Mouse (Mus musculus) spleen, postnatal 10 days (tissue): Measurements from ENCODE around the gene Trim34a.
"Not testable (repeated sequence)": the region's sequence is repeated elsewhere in the genome, so short reads cannot be mapped to it uniquely, and the experiment has no call there.

ENCODE experiments used
- DNase-seq, 2 experiments: peaks; one replicate each; pipeline ENCODE4 v3.0.0; 2021 to 2022; ENCODE audit warnings: low spot score in 2 of 2

The Trim34a gene

GRCm38 (mm10) chr7:104244287-104245181 is at the start of gene Trim34a:
Gene Trim34a (plus strand): TSS chr7:104244457.
- peak; percentile 42 to 61 for DNase-seq

DNA sequence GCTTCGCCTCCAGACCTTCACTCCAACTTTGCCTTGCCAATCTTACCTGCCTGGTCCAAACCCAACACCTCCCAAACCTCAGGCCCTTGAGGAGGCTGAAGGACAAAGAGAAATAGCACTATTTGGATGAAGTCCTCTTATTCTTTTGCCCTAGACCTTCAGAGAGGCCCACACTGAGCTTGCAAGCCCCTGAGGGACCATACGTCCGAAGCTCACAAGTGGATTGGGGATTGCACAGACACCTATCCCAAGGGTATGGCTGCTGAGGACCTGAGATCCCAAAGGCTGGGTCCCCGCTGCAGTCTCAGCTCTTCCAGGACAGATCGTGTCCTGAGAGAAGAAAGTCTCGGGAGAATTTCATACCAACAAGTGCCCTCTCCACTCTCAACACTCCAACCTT is 48.4 kb upstream of the Trim34a start, which contains the start of gene Olfr649:
Gene Olfr649, minus strand, starts transcription at position 101 of the 400 bp plus-strand sequence.
- no peak for DNase-seq

- peak; percentile 29 to 73 for DNase-seq
Observed at GRCm38 (mm10) chr7:104199822-104200221, 44.4 kb upstream of the Trim34a start.

DNA sequence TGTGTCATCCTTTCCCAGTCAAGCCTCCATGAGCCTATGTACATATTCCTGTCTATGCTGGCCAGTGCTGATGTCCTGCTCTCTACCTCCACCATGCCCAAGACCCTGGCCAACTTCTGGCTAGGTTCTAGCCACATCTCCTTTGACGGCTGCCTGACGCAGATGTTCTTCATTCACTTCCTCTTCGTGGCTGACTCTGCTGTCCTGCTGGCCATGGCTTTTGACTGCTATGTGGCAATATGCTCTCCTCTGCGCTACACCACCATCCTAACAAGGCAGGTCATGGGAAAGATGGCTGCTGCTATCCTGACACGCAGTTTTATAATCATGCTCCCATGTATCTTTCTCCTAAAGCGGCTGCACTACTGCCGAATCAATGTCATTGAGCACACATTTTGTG is 38.1 kb upstream of the Trim34a start:
- DNase-seq: no peak

DNA sequence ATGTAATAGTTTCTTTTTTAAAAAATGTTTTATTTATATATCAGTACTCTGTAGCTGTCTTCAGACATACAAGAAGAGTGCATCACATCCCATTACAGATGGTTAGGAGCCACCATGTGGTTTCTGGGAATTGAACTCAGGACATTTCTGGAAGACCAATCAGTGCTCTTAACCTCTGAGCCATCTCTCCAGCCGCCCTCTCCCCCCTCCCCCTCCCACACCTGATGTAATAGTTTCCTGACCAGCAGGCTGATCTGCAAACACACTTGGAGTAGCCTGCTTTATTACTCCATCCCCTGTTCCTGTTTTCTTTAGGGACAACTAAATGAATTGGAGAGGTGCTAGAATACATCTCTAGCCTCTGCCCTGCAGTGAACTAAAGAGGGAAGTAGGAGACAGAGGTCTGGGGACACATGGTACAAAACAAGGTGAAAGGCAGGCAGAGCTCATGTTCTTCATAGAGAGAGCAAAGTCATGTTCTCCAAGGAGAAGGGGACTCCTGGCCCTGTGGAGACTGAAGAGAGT is 28.2 kb upstream of the Trim34a start:
- DNase-seq: no peak

- DNase-seq: no peak
Observed at GRCm38 (mm10) chr7:104217881-104218280, 26.4 kb upstream of the Trim34a start.

DNA sequence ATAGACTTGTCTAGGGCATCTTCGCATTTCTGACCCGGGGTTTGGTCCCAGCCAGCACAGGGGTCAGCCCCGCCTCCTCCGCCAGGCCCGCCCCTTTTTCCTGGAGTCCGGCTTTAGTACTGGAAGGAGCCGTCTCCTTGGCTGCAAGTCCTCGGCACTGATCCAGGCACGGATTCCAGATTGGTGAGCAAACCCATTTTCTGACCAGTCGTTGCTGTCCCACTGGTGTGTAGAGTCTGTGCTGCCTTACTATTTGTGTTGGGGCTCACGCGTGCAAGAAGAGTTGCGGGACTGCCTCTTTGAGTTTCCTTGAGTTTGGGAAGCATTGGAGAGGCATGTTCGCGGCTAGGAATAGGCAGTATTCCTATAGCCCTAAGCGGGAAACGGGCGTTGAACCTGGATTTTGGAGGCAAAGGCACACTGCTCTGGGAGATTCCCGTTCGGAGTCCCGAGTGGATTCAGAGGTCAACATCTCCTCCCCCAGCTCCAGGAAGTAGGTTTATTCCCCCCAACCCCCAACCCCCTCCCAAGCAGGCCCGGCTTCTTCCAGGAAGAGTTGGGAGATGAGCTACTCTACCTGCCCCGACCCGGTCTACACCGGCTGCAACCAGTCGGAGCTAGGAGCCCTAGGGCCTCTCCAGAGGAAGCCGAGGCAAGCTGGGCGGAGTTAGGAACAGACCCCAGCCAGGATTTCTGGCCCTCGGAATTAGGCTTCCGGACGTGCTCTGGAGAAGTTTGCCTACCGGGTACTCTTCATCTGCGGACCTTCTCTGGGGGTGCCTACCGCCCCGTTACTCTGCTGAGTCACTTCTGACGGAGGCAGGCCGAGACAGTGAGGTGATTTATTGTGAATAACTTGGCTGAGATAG is 25.3 kb upstream of the Trim34a start, which contains the start of gene Trim6:
Gene Trim6, plus strand, starts transcription at position 93 of the 869 bp plus-strand sequence.
- DNase-seq: peak in 1 of 2 experiments; percentile 31

DNA sequence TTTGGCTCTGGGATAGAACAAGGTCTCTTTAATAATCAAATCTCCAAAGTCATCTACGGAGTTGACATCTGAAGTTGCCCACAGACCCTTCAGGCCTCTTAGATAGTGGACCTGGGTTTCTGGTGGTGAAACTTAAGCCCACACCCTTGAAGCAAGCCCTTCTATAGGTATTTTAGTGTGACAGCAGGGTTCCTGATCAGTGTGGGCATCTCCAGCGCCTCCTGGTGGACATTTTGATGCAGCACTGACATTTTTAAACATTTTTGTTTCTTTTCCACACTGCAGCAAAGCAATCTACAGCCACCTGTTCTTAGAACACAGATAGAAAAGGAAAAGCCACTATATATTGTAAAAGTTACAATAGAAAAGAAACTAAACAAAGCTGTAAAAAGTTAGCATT is 13.1 kb upstream of the Trim34a start:
- DNase-seq: peak in 1 of 2 experiments; percentile 62

DNA sequence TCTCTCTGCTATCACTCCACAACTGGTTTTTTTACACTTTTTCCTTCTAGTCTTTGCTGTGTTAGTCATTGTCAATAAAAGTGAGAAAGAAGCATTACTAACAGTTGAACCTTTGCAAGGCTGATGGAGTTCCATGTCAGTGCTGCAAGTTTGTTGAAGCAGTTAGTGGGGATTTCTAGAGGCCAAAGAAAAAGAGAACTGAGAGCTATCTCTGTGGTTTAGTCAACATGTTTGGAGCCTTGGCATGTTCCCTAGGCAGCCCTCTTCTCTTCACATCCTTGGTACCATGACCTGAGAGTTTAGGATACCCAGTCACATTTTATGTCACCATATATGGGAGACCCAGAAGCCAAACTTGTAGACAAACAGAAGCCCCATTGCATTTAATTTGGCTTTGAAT is 3.4 kb upstream of the Trim34a start:
- no peak for DNase-seq

- no peak for DNase-seq
Observed at GRCm38 (mm10) chr7:104243616-104244015, 641 bp upstream of the Trim34a start.

DNA sequence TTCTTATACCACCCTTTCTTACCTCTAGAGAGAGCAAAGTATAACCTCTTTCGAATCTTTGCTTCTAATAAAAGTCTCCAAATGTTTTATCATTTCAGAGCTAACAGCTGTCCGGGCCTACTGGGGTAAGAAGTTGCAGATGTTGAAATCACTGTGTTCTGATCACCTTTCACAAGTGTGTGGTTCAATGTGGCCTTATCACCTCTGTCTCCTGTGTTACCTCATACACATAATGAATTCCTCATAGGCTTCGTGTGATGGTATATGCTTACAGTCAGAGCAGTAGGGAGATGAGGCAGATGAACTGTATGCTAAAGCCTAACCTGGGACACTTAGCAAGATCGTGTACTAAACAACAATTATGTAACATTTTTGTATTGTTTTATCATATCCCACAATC is 16.1 kb downstream of the Trim34a start:
- not testable (repeated sequence) for DNase-seq

GRCm38 (mm10) chr7:104265335-104265734 is 21.1 kb downstream of the Trim34a start:
- DNase-seq: not testable (repeated sequence)

DNA sequence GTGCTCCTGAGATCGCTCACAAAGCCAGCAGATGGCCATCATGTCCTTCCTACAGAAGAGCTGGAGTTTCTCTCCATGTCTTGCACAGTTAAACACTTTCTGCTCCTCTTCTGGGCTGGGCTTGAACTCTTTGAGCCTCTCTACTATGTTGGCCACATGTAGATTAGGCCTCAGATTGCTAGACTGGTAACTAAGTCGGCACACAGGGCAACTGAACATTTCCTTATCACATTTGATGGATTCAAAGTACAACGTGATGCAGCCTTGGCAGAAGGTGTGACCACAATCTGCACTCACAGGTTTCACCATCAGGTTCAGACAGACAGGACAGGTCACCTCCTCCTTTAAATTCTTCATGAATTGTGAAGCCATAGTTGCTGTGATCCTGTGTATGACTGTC is 35.1 kb downstream of the Trim34a start:
- DNase-seq: not testable (repeated sequence)

DNA sequence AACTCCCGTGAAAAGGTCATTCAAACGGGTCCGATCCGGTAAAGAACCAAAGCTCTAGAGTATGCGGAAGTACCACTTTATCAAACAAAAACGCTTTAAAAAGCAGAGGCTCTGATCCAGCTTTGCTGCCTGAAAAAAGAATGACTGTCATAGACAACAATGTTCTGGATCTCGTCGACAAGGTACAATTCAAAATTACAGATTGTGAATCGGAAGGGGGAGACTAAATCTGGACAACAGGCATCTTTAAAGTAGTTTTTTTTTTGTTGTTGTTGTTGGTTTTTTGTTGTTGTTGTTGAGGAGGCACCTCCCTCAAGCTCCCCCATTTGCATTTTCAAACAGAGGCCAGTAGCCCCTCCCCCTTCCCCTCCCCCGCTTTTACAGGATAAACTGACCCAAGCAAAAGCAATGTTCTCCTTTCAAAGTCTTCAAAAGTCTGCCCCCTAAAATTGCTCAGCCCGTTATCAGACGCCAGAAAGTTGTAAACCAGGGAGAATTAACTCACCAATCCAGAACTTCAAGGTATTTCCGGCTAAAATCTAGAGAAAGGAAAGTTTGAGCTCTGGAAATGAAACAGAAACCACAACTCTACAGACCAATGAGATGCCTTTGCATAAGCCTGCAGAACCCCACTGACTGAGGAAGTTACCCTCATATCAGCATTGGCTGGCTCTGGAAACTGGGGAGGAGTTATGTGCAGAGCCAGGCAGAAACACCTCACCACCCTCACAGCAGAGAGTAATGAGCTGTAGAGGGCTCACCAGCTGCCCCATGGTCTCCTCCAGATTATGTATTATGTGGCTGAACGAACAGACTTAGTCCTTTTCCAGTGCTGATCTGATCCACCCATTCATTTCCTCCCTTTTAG is 43.6 kb downstream of the Trim34a start, which contains the start of gene Trim5:
Gene Trim5, minus strand, starts transcription at position 519 of the 868 bp plus-strand sequence.
- DNase-seq: not testable (repeated sequence)

DNA sequence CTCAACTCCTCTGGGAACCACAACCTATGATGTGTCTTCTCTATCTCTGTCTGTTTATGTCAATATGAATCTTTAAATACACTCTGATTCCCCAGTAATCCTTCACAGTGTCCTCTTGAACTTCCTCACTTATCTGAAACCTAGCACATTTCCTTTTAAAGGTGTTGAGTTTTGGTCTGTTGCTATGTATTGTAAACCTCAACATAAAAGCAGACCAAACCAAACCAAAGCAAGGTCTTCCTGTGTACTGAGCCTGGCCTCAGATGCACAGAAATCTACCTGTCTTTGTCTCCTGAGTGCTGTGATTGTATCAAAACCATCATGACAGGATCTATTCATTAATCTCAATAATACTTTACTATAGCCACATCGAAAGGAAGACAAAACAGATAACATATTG is 46.4 kb downstream of the Trim34a start:
- no peak for DNase-seq

GRCm38 (mm10) chr7:104291638-104292400 is 47.6 kb downstream of the Trim34a start:
- DNase-seq: no peak
